Mouse (Mus musculus) spleen, adult 2 months (tissue): ENCODE measurements around the gene Avl9. TPM values are rescaled to one million over a fixed set of nuclear protein-coding genes. Genes with fewer than 3 reads are reported as not detected.

Experiments
- DNase-seq, 2 experiments: peaks; one replicate each; pipeline versions ENCODE4 v3.0.0 to v3.0.0-alpha.2; 2012 to 2021; ENCODE audit warnings: low spot score in 2 of 2, low read depth in 1 of 2
- H3K27ac ChIP-seq: fragments of 200-500 bp; 2 replicates; pipeline ENCODE4 v1.5.1; 2012; ENCODE audit warnings: low read length, inconsistent platforms; ENCODE audit not compliant: insufficient read depth
- H3K27me3 ChIP-seq: fragments of 200-500 bp; 2 replicates; pipeline ENCODE4 v1.6.1; 2012; ENCODE audit warnings: mild to moderate bottlenecking, moderate library complexity, low read length, inconsistent platforms; ENCODE audit not compliant: control insufficient read depth, insufficient read depth
- H3K36me3 ChIP-seq: fragments of 200-500 bp; 2 replicates; pipeline ENCODE4 v1.6.1; 2012; ENCODE audit warnings: mild to moderate bottlenecking, low read length, inconsistent platforms; ENCODE audit not compliant: control insufficient read depth, insufficient read depth
- H3K4me1 ChIP-seq: fragments of 200-500 bp; 2 replicates; pipeline ENCODE4 v1.6.1; 2011; ENCODE audit warnings: inconsistent platforms; ENCODE audit not compliant: control insufficient read depth, insufficient read depth, insufficient read length
- H3K4me3 ChIP-seq: fragments of 200-500 bp; 2 replicates; pipeline ENCODE4 v1.5.1; 2011; ENCODE audit warnings: mild to moderate bottlenecking, inconsistent platforms; ENCODE audit not compliant: insufficient read depth, insufficient read length; ENCODE audit errors: extremely low read depth
- CTCF ChIP-seq: fragments of 200-500 bp; IDR thresholded peaks from 2 replicates; pipeline ENCODE4 v1.5.1; 2011; ENCODE audit warnings: mild to moderate bottlenecking, inconsistent platforms; ENCODE audit not compliant: insufficient read depth, insufficient read length, insufficient replicate concordance; ENCODE audit errors: extremely low read depth
- POLR2A ChIP-seq: fragments of 200-500 bp; IDR thresholded peaks from 2 replicates; pipeline ENCODE4 v1.6.1; 2011; ENCODE audit warnings: low read depth, low read length, inconsistent platforms
- WGBS: fragments of 180-500 bp; shearing (Covaris S2); methylation state at CpG from one replicate; pipeline ENCODE4 v1.1.7; 2018; 5-methylcytosine and 5-hydroxymethylcytosine counted together
- polyA plus RNA-seq: library from polyadenylated mRNA; depleted of rRNA; stranded (reverse); fragments of >200 nt; gene quantifications from 2 replicates; pipeline ENCODE4 v1.2.3, GENCODE M21; 2012; rRNA removed

The Avl9 gene
- polyA plus RNA-seq: 5.5 and 5.8 TPM in 2 replicates

- peak; percentile 96 to 99 for DNase-seq
- Histone ChIP-seq H3K27me3 (no peaks in the 10 kb centered on the region), H3K4me3 (peak within 1 kb of the TSS; percentile 93), H3K27ac (peak within 1 kb of the TSS; percentile 99), H3K36me3 (no peaks in the 10 kb centered on the region), H3K4me1 (peaks cover 5% of the 10 kb centered on the region)
- TF ChIP-seq CTCF: peak; percentile 51; the same call in 1 of the 2 replicates
- TF ChIP-seq POLR2A: peak; percentile 88
- WGBS: 2% methylated on average over 63 of the region's 64 CpGs
Observed at GRCm38 (mm10) chr6:56714574-56715269, at the start of gene Avl9. Gene Avl9, plus strand, starts transcription at chr6:56714899.

GRCm38 (mm10) chr6:56688238-56688637, 26.5 kb upstream of the Avl9 start:
- Histone ChIP-seq H3K36me3 (no peaks in the 10 kb centered on the region), H3K27me3 (no peaks in the 10 kb centered on the region), H3K27ac (no peak overlapping the region), H3K4me3 (no peak overlapping the region), H3K4me1 (no peaks in the 10 kb centered on the region)
- no peak for DNase-seq
- WGBS: 82% methylated on average over 3 of the region's 3 CpGs
- TF ChIP-seq POLR2A (no peak), CTCF (no peak)

GRCm38 (mm10) chr6:56691205-56691604, 23.5 kb upstream of the Avl9 start:
- no peaks in the 10 kb centered on the region for H3K36me3 ChIP-seq
- DNase-seq: peak; percentile 26 to 59
- TF ChIP-seq CTCF: peak; percentile 59; the same call in 1 of the 2 replicates
- TF ChIP-seq POLR2A: no peak
- no peaks in the 10 kb centered on the region for H3K4me1 ChIP-seq
- H3K27me3 ChIP-seq: no peaks in the 10 kb centered on the region
- H3K27ac ChIP-seq: no peak overlapping the region
- no peak overlapping the region for H3K4me3 ChIP-seq
- 5% methylated on average over 2 of the region's 2 CpGs for WGBS

GRCm38 (mm10) chr6:56692445-56692844, 22.3 kb upstream of the Avl9 start:
- WGBS: 88% methylated on average over 4 of the region's 4 CpGs
- Histone ChIP-seq H3K36me3 (no peaks in the 10 kb centered on the region), H3K4me3 (no peak overlapping the region), H3K27me3 (no peaks in the 10 kb centered on the region), H3K4me1 (no peaks in the 10 kb centered on the region), H3K27ac (no peak overlapping the region)
- no peak for DNase-seq
- no peak for TF ChIP-seq POLR2A
- no peak for TF ChIP-seq CTCF

GRCm38 (mm10) chr6:56703931-56704900, 10.5 kb upstream of the Avl9 start, which contains the start of gene Lsm5:
Gene Lsm5, minus strand, starts transcription at chr6:56704710.
- no peak for TF ChIP-seq POLR2A
- no peak for TF ChIP-seq CTCF
- H3K4me3 ChIP-seq: peak within 1 kb of the TSS; percentile 89
- H3K36me3 ChIP-seq: peaks cover 2% of the 10 kb centered on the region
- H3K27me3 ChIP-seq: no peaks in the 10 kb centered on the region
- DNase-seq: peak; percentile 82 to 87
- peak within 1 kb of the TSS; percentile 10; the same call in 1 of the 2 replicates for H3K27ac ChIP-seq
- H3K4me1 ChIP-seq: no peaks in the 10 kb centered on the region
- WGBS: under 1% methylated on average over 46 of the region's 46 CpGs

DNA sequence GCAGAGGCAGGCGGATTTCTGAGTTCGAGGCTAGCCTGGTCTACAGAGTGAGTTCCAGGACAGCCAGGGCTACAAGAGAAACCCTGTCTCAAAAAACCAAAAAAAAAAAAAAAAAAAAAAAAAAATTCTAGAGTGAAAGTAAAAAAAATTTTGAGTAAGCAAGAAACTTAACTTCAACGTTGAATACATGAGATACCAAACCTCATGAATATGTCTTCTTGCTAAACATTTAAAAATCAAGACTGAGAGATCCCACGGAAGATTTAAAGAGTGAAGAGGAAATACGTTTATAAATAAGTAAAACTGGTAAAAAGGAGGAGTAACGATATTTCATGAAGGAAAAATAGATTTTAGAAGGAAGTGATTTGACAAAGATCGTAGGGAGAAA, 519 bp upstream of the Avl9 start:
- peak overlapping the region; percentile 38 for H3K4me3 ChIP-seq
- WGBS: 24% methylated on average over 7 of the region's 7 CpGs

More for the DNA sequence above, 519 bp upstream of the Avl9 start:
- no peak for DNase-seq
- Histone ChIP-seq H3K36me3 (no peaks in the 10 kb centered on the region), H3K27ac (no peak overlapping the region), H3K4me1 (peaks cover 5% of the 10 kb centered on the region), H3K27me3 (no peaks in the 10 kb centered on the region)
- TF ChIP-seq POLR2A (no peak), CTCF (no peak)
